Mouse (Mus musculus): ENCODE measurements around the gene Tubb3.

The Tubb3 gene

GRCm38 (mm10) chr8:123446799-123447198 lies 35.6 kb downstream of the Tubb3 start:
- TF ChIP-seq GATA4 (IDR thresholded peaks at IDR 0.05; ENCODE audit: insufficient replicate concordance, low read length) = no peak

DNA sequence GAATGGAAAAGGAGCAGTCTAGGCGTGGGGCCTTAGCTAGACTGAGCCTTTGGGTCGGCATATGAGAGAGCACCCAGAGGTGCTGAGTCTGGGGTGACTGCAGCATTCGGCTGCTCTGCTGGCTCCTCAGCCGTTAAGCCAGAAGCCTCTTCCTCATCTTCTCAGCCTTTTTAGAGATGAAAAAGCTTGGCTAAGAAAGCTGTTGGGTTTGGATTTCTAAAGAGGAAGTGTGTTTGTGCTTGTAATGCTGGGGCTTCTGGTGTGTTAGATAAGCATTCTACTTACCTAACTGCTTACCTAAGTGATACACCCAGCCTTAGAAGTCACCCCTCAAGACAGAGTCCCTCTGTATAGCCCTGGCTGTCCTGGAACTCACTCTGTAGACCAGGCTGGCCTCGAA lies 39.6 kb downstream of the Tubb3 start:
- no peak for TF ChIP-seq GATA4 (IDR thresholded peaks at IDR 0.05; ENCODE audit: insufficient replicate concordance, low read length)

DNA sequence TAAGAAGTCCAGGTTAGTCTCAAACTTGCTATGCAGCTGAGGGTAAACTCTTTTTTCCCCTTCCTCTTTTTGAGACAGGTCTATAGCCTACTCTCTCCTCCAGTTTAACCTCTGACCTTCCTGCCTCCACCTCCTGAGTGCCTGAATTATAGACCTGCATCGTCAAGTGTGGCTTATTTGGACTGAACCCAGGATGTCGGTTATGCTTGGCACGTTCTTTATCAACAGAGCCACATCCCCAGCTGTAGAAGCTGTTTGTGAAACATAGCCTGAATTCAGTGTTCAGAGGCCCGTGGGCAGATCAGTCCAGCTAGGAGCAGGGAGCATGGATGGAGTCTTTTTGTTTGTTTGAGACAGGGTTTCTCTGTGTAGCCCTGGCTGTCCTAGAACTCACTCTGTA lies 40.9 kb downstream of the Tubb3 start:
- no peak for TF ChIP-seq GATA4 (IDR thresholded peaks at IDR 0.05; ENCODE audit: insufficient replicate concordance, low read length)

- TF ChIP-seq GATA4 (IDR thresholded peaks at IDR 0.05; ENCODE audit: insufficient replicate concordance, low read length) = no peak
Measured at GRCm38 (mm10) chr8:123453291-123453690, 42.1 kb downstream of the Tubb3 start.

GRCm38 (mm10) chr8:123453951-123454350 lies 42.7 kb downstream of the Tubb3 start:
- TF ChIP-seq GATA4 (IDR thresholded peaks at IDR 0.05; ENCODE audit: insufficient replicate concordance, low read length) = no peak

GRCm38 (mm10) chr8:123454559-123454958 lies 43.3 kb downstream of the Tubb3 start:
- TF ChIP-seq GATA4 (IDR thresholded peaks at IDR 0.05; ENCODE audit: insufficient replicate concordance, low read length) = no peak

- TF ChIP-seq GATA4 (IDR thresholded peaks at IDR 0.05; ENCODE audit: insufficient replicate concordance, low read length) = no peak
Measured at GRCm38 (mm10) chr8:123463651-123464050, 52.4 kb downstream of the Tubb3 start.

GRCm38 (mm10) chr8:123467476-123467875 lies 56.3 kb downstream of the Tubb3 start:
- TF ChIP-seq GATA4 (IDR thresholded peaks at IDR 0.05; ENCODE audit: insufficient replicate concordance, low read length) = no peak
